ENCODE assay signal across 12 mouse cellular contexts in the genomic region with DNA sequence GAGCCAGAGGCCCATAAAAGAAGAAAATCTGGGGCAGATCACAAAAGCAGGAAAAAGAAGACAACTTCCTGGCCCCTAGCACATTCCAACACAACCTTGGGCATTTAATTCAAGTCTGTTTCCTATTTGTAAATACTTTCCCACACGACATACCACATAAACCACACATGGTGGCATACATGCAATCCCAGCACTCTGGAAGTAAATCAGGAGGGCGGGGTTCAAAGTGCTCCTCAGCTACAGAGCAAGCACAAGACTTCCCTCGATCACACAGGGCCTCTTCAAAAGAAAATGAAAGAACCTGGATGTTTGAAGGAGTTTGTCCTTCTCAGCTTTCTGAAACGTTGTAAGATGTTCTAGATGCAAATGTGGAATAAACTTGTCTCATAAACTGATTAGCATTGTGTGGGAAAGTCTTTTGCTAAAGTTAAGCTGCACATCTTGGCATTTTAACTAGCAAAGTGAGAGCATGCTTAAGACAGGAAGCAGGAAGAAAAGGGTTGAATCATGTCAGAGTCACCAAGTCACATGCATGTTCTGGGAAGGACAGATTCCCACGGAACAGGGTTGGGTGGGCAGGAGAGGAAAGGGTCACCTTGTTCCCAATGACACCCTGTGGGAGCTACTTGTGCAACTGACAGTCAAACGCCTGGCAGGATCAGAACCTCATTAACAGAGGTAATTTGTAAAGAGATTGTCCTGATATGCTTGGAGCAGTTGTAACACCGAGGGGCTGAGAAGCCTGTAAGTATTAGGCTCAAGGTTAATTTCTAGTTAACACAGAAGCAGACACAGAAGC. TPM values are rescaled to one million over a fixed set of nuclear protein-coding genes. Genes with fewer than 3 reads are reported as not detected.
A peak's percentile ranks its signal among the peaks of the same experiment; 100 is the strongest.
DNase-seq lines count a peak whose midpoint lies in the region; TF ChIP-seq lines count a peak whose summit lies in the region.
"Had no signal": no experiment of that assay in that cellular context is flagged by ENCODE, and none has a peak within 500 bp of the region (broad histone marks: within the 10 kb centered on the region; RNA-seq: fewer than 3 reads in every experiment).

No protein-coding gene starts in this region.

- H3K27ac ChIP-seq in left cerebral cortex, adult 2 months, result peak overlapping the region; percentile 32
- H3K27ac ChIP-seq in brown adipose tissue, adult 24 weeks (replicated peaks; ENCODE audit: low read depth, low read length), result peak overlapping the region; percentile 52; the same call in 1 of the 2 replicates
- H3K27ac ChIP-seq: limb, embryonic 15.5 days had no signal

- peaks cover 8% of the 10 kb centered on the region for H3K4me1 ChIP-seq in brown adipose tissue, adult 24 weeks (ENCODE audit: control insufficient read depth, insufficient read depth, insufficient read length, low read length)

- no peak for DNase-seq in left cerebral cortex, adult 2 months (ENCODE audit: extremely low spot score in 1 of 2, low spot score in 2 of 2)
- no peak for DNase-seq in left cerebral cortex, postnatal 10 days (ENCODE audit: extremely low spot score in 1 of 2, low spot score in 2 of 2)
- peak; percentile 32 for DNase-seq in induced T-regulatory cell, adult 2 months (ENCODE audit: low read depth)
- peak; percentile 19 for DNase-seq in telencephalon, adult 2 months (ENCODE audit: low read depth, low spot score)
- DNase-seq in thymus, adult 18-20 months, result no peak
- DNase-seq in thymus, postnatal 4 days, result no peak
- DNase-seq: heart, postnatal 10 days; midbrain, embryonic 14.5 days had no signal

- TF ChIP-seq CTCF in left cerebral cortex, adult 2 months (IDR thresholded peaks at IDR 0.05), result no peak

- intact Hi-C loops in left cerebral cortex, adult 2 months (cut with DNase I), result no loop called here
- intact Hi-C loops in left cerebral cortex, postnatal 10 days (cut with DNase I), result no loop called here

- no peak overlapping the region for H3K4me3 ChIP-seq in left cerebral cortex, adult 2 months
- H3K4me3 ChIP-seq in brown adipose tissue, adult 24 weeks (ENCODE audit: insufficient read depth, low read depth, low read length), result no peak overlapping the region
- H3K4me3 ChIP-seq: limb, embryonic 15.5 days had no signal

RNA-seq across cellular contexts. Expression of a gene that starts 19.4 kb away (rescaled TPM):
- 1 to 10 TPM in 1 of 2 experiments, under 1 TPM in 1; 0.97 to 1.1 TPM for total RNA-seq in left cerebral cortex, adult 2 months (2021)
- total RNA-seq in left cerebral cortex, postnatal 10 days (2021), result 1 to 10 TPM; 1.4 to 2.1 TPM
- 6.8 and 10.4 TPM in 2 replicates for polyA plus RNA-seq in brown adipose tissue, adult 24 weeks (2012; ENCODE audit: insufficient read depth, insufficient read length, missing spikeins)

RNA-seq across cellular contexts. Expression of a gene that starts 25.4 kb away (rescaled TPM):
- 1 to 10 TPM; 1.2 to 1.8 TPM for total RNA-seq in left cerebral cortex, adult 2 months (2021)
- 1 to 10 TPM; 1.8 to 3.0 TPM for total RNA-seq in left cerebral cortex, postnatal 10 days (2021)
- not detected in 2 replicates for polyA plus RNA-seq in brown adipose tissue, adult 24 weeks (2012; ENCODE audit: insufficient read depth, insufficient read length, missing spikeins)

RNA-seq across cellular contexts. Expression of a gene that starts 37.0 kb away (rescaled TPM):
- 10 to 100 TPM; 17.4 to 18.1 TPM for total RNA-seq in left cerebral cortex, adult 2 months (2021)
- 10 to 100 TPM; 15.6 to 16.5 TPM for total RNA-seq in left cerebral cortex, postnatal 10 days (2021)
- 219 and 423 TPM in 2 replicates for polyA plus RNA-seq in brown adipose tissue, adult 24 weeks (2012; ENCODE audit: insufficient read depth, insufficient read length, missing spikeins)
- total RNA-seq: MEL had no signal
- polyA plus RNA-seq: neural tube, embryonic 14.5 days had no signal

RNA-seq across cellular contexts. Expression of a gene that starts 46.1 kb away (rescaled TPM):
- 1 to 10 TPM; 6.0 to 7.3 TPM for total RNA-seq in left cerebral cortex, adult 2 months (2021)
- total RNA-seq in left cerebral cortex, postnatal 10 days (2021), result 1 to 10 TPM; 4.7 to 6.2 TPM
- polyA plus RNA-seq in brown adipose tissue, adult 24 weeks (2012; ENCODE audit: insufficient read depth, insufficient read length, missing spikeins), result 473 and 1,174 TPM in 2 replicates
- total RNA-seq: MEL had no signal

RNA-seq across cellular contexts. Expression of a gene that starts 59.1 kb away (rescaled TPM):
- 1 to 10 TPM; 3.4 to 3.5 TPM for total RNA-seq in left cerebral cortex, adult 2 months (2021)
- 1 to 10 TPM; 4.6 to 5.4 TPM for total RNA-seq in left cerebral cortex, postnatal 10 days (2021)
- polyA plus RNA-seq in brown adipose tissue, adult 24 weeks (2012; ENCODE audit: insufficient read depth, insufficient read length, missing spikeins), result 2.9 and 3.9 TPM in 2 replicates

Comparison
In these comparisons a context has a peak if more than half of its experiments do, and no peak if none do; other contexts are left out.
1. DNase-seq: peak in induced T-regulatory cell, adult 2 months (single experiment) and telencephalon, adult 2 months (single experiment); none in left cerebral cortex, adult 2 months (0 of 2), left cerebral cortex, postnatal 10 days (0 of 2), thymus, adult 18-20 months (0 of 2) and thymus, postnatal 4 days (single experiment).